Mouse (Mus musculus): Measurements from ENCODE around the gene Blmh. TPM values are rescaled to one million over a fixed set of nuclear protein-coding genes. Genes with fewer than 3 reads are reported as not detected.

The Blmh gene
- polyA plus RNA-seq, 1 experiment from 2014 or later = 37.5 TPM

GRCm38 (mm10) chr11:77000741-77001140, 76.1 kb downstream of the Blmh start:
- H3K4me1 ChIP-seq (ENCODE audit: control insufficient read depth, low read depth, low read length) = peaks cover 7% of the 10 kb centered on the region
- no peak overlapping the region for H3K27ac ChIP-seq (ENCODE audit: low read length)
- H3K4me3 ChIP-seq (ENCODE audit: low read depth, low read length) = no peak overlapping the region
- H3K9me3 ChIP-seq (replicated peaks; ENCODE audit: control insufficient read depth, low read length) = no peaks in the 10 kb centered on the region
- no peak overlapping the region for H3K9ac ChIP-seq (ENCODE audit: low read depth, low read length)
- peaks cover 52% of the 10 kb centered on the region for H3K27me3 ChIP-seq (ENCODE audit: control insufficient read depth, insufficient read depth, low read depth, low read length)
- H3K36me3 ChIP-seq (ENCODE audit: control insufficient read depth, insufficient read depth) = no peaks in the 10 kb centered on the region
- 24% methylated on average over 5 of the region's 5 CpGs for WGBS (ENCODE audit: insufficient replicate concordance)
- no peak overlapping the region for H3K4me2 ChIP-seq (ENCODE audit: low read depth, low read length)
- ATAC-seq (ENCODE audit: low read depth) = no peak

- peaks cover 4% of the 10 kb centered on the region for H3K4me1 ChIP-seq (ENCODE audit: control insufficient read depth, low read depth, low read length)
- 56% methylated on average over 1 of the region's 1 CpGs for WGBS (ENCODE audit: insufficient replicate concordance)
- no peak for ATAC-seq (ENCODE audit: low read depth)
- no peak overlapping the region for H3K4me3 ChIP-seq (ENCODE audit: low read depth, low read length)
- H3K9ac ChIP-seq (ENCODE audit: low read depth, low read length) = no peak overlapping the region
- H3K27ac ChIP-seq (ENCODE audit: low read length) = no peak overlapping the region
- no peaks in the 10 kb centered on the region for H3K9me3 ChIP-seq (replicated peaks; ENCODE audit: control insufficient read depth, low read length)
- no peak overlapping the region for H3K4me2 ChIP-seq (ENCODE audit: low read depth, low read length)
- H3K36me3 ChIP-seq (ENCODE audit: control insufficient read depth, insufficient read depth) = no peaks in the 10 kb centered on the region
- peaks cover 36% of the 10 kb centered on the region for H3K27me3 ChIP-seq (ENCODE audit: control insufficient read depth, insufficient read depth, low read depth, low read length)
These were observed 77.8 kb downstream of the Blmh start for GRCm38 (mm10) chr11:77002361-77002760.

- Histone ChIP-seq H3K4me2 (ENCODE audit: low read depth, low read length) (no peak overlapping the region), H3K9me3 (replicated peaks; ENCODE audit: control insufficient read depth, low read length) (no peaks in the 10 kb centered on the region), H3K9ac (ENCODE audit: low read depth, low read length) (no peak overlapping the region), H3K27me3 (ENCODE audit: control insufficient read depth, insufficient read depth, low read depth, low read length) (peaks cover 3% of the 10 kb centered on the region), H3K4me3 (ENCODE audit: low read depth, low read length) (no peak overlapping the region), H3K36me3 (ENCODE audit: control insufficient read depth, insufficient read depth) (no peaks in the 10 kb centered on the region), H3K4me1 (ENCODE audit: control insufficient read depth, low read depth, low read length) (no peaks in the 10 kb centered on the region), H3K27ac (ENCODE audit: low read length) (no peak overlapping the region)
- WGBS (ENCODE audit: insufficient replicate concordance) = 52% methylated on average over 4 of the region's 4 CpGs
- ATAC-seq (ENCODE audit: low read depth) = no peak
These were observed 81.3 kb downstream of the Blmh start for GRCm38 (mm10) chr11:77005881-77006280.

GRCm38 (mm10) chr11:77006616-77007015, 82.0 kb downstream of the Blmh start:
- no peak for ATAC-seq (ENCODE audit: low read depth)
- H3K4me2 ChIP-seq (ENCODE audit: low read depth, low read length) = no peak overlapping the region
- WGBS (ENCODE audit: insufficient replicate concordance) = 33% methylated on average over 6 of the region's 6 CpGs
- H3K27ac ChIP-seq (ENCODE audit: low read length) = no peak overlapping the region
- no peaks in the 10 kb centered on the region for H3K4me1 ChIP-seq (ENCODE audit: control insufficient read depth, low read depth, low read length)
- peaks cover 3% of the 10 kb centered on the region for H3K27me3 ChIP-seq (ENCODE audit: control insufficient read depth, insufficient read depth, low read depth, low read length)
- no peak overlapping the region for H3K9ac ChIP-seq (ENCODE audit: low read depth, low read length)
- no peaks in the 10 kb centered on the region for H3K9me3 ChIP-seq (replicated peaks; ENCODE audit: control insufficient read depth, low read length)
- no peaks in the 10 kb centered on the region for H3K36me3 ChIP-seq (ENCODE audit: control insufficient read depth, insufficient read depth)
- no peak overlapping the region for H3K4me3 ChIP-seq (ENCODE audit: low read depth, low read length)

DNA sequence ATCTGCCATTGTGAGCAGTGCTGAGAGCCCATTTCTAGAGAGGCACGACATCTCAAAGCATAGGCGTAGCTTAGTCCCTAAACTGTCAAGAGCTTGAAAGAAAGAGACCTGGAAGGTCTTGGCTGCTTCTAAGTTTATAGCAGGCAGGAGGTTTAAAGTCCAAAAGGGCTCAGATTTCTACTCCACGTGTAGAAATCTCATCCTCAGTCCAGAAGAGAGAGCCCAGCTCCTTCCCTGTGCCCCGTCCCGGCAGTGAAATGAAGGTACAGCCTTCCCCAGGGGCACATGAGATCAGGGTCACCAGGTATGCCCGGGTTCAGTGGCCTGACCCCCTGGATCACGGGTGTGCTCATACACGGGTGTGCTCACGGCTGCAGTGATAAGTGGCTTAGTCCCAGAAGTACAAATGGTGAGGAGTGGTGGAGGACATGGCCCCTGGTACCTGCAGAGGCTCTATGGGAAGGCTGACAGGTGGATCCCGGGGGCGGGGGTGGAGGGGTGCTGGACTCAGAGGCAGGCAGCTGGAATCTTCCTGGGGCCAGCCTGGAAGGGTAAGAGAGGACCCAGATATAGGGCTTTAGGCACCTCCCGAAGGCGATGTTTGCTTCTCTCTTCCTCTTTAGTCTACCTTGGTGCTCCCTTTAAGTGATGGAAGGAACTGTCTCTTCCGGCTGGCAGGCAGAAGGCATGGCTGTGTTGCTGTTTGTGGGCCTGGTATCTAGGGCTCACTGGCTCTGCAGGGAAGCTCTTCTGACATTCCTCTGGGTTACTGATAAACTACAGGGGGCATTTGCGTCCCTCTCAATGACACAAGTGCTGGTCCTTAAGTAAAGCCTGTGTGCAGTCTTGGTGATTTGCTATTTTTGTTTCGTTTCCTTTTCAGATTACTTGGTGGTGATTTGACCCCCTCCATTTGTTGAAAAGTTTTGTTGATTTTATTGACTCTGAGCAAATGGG, 84.7 kb downstream of the Blmh start:
- no peaks in the 10 kb centered on the region for H3K9me3 ChIP-seq (replicated peaks; ENCODE audit: control insufficient read depth, low read length)
- no peaks in the 10 kb centered on the region for H3K4me1 ChIP-seq (ENCODE audit: control insufficient read depth, low read depth, low read length)
- H3K27me3 ChIP-seq (ENCODE audit: control insufficient read depth, insufficient read depth, low read depth, low read length) = peaks cover 3% of the 10 kb centered on the region
- 54% methylated on average over 16 of the region's 16 CpGs for WGBS (ENCODE audit: insufficient replicate concordance)
- H3K27ac ChIP-seq (ENCODE audit: low read length) = no peak overlapping the region
- no peak overlapping the region for H3K4me3 ChIP-seq (ENCODE audit: low read depth, low read length)
- no peaks in the 10 kb centered on the region for H3K36me3 ChIP-seq (ENCODE audit: control insufficient read depth, insufficient read depth)
- H3K4me2 ChIP-seq (ENCODE audit: low read depth, low read length) = no peak overlapping the region
- ATAC-seq (ENCODE audit: low read depth) = no peak
- H3K9ac ChIP-seq (ENCODE audit: low read depth, low read length) = no peak overlapping the region

DNA sequence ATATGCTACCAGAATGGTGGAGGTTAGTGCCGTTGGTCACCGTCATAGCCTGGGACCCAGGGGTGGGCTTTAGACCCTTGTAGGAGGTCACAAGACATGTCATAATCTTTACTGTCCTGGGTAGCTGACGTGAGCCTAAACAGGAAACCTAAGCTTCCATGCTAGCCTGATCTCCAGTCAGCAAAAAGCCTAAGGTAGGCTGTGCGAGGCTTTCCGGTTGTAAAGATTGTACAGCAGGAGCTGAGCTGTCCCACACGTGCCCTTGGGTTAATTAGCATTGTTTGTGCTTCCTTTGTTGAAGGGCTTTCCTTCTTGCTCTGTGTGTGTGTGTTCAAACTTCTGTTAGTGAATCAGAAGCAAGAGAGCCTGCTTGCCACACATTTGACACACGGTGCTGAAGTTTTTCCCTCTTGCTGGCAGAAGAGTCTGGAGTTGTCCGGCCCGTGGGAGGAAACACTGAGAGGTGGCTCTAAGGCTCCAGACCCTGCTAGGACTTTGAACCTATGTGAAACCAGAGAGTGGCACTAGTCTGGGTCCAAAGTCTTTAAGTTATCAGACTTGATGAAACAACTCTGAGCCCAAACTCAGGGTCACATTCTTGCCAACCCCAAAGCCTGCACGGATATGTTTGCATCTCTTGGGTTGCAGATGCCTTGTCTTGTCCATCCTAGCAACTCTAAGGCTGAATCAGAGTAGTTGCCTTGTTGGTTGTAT, 86.3 kb downstream of the Blmh start:
- no peak overlapping the region for H3K9ac ChIP-seq (ENCODE audit: low read depth, low read length)
- no peak overlapping the region for H3K4me2 ChIP-seq (ENCODE audit: low read depth, low read length)
- no peak for ATAC-seq (ENCODE audit: low read depth)
- H3K36me3 ChIP-seq (ENCODE audit: control insufficient read depth, insufficient read depth) = no peaks in the 10 kb centered on the region
- no peaks in the 10 kb centered on the region for H3K4me1 ChIP-seq (ENCODE audit: control insufficient read depth, low read depth, low read length)
- H3K4me3 ChIP-seq (ENCODE audit: low read depth, low read length) = no peak overlapping the region
- no peaks in the 10 kb centered on the region for H3K27me3 ChIP-seq (ENCODE audit: control insufficient read depth, insufficient read depth, low read depth, low read length)
- no peak overlapping the region for H3K27ac ChIP-seq (ENCODE audit: low read length)
- no peaks in the 10 kb centered on the region for H3K9me3 ChIP-seq (replicated peaks; ENCODE audit: control insufficient read depth, low read length)
- 56% methylated on average over 10 of the region's 10 CpGs for WGBS (ENCODE audit: insufficient replicate concordance)

GRCm38 (mm10) chr11:77018046-77018445, 93.4 kb downstream of the Blmh start:
- ATAC-seq (ENCODE audit: low read depth) = no peak
- H3K4me1 ChIP-seq (ENCODE audit: control insufficient read depth, low read depth, low read length) = no peaks in the 10 kb centered on the region; the same call in 1 of the 2 replicates
- H3K27me3 ChIP-seq (ENCODE audit: control insufficient read depth, insufficient read depth, low read depth, low read length) = no peaks in the 10 kb centered on the region
- no peak overlapping the region for H3K4me3 ChIP-seq (ENCODE audit: low read depth, low read length)
- no peak overlapping the region for H3K9ac ChIP-seq (ENCODE audit: low read depth, low read length)
- no peaks in the 10 kb centered on the region for H3K36me3 ChIP-seq (ENCODE audit: control insufficient read depth, insufficient read depth)
- H3K9me3 ChIP-seq (replicated peaks; ENCODE audit: control insufficient read depth, low read length) = no peaks in the 10 kb centered on the region
- H3K4me2 ChIP-seq (ENCODE audit: low read depth, low read length) = no peak overlapping the region
- no peak overlapping the region for H3K27ac ChIP-seq (ENCODE audit: low read length)
- 62% methylated on average over 11 of the region's 11 CpGs for WGBS (ENCODE audit: insufficient replicate concordance)

- no peak for ATAC-seq (ENCODE audit: low read depth)
- H3K27ac ChIP-seq (ENCODE audit: low read length) = no peak overlapping the region
- no peak overlapping the region for H3K4me2 ChIP-seq (ENCODE audit: low read depth, low read length)
- H3K27me3 ChIP-seq (ENCODE audit: control insufficient read depth, insufficient read depth, low read depth, low read length) = no peaks in the 10 kb centered on the region
- no peaks in the 10 kb centered on the region for H3K9me3 ChIP-seq (replicated peaks; ENCODE audit: control insufficient read depth, low read length)
- WGBS (ENCODE audit: insufficient replicate concordance) = 13% methylated on average over 8 of the region's 8 CpGs
- no peaks in the 10 kb centered on the region; the same call in 1 of the 2 replicates for H3K4me1 ChIP-seq (ENCODE audit: control insufficient read depth, low read depth, low read length)
- no peaks in the 10 kb centered on the region for H3K36me3 ChIP-seq (ENCODE audit: control insufficient read depth, insufficient read depth)
- H3K9ac ChIP-seq (ENCODE audit: low read depth, low read length) = no peak overlapping the region
- H3K4me3 ChIP-seq (ENCODE audit: low read depth, low read length) = no peak overlapping the region
These were observed 94.9 kb downstream of the Blmh start for GRCm38 (mm10) chr11:77019539-77019938.
